Mouse (Mus musculus): Measurements from ENCODE around the gene Pfkfb4.

Pfkfb4 gene

GRCm38 (mm10) chr9:109038901-109039364 lies 47.4 kb downstream of the Pfkfb4 start:
- peak; percentile 99 for DNase-seq

- peak; percentile 92 for DNase-seq
These were observed 48.1 kb downstream of the Pfkfb4 start for GRCm38 (mm10) chr9:109039681-109040080.

GRCm38 (mm10) chr9:109040216-109040615 lies 48.6 kb downstream of the Pfkfb4 start:
- DNase-seq = no peak

- peak; percentile 84 for DNase-seq
These were observed 49.3 kb downstream of the Pfkfb4 start for GRCm38 (mm10) chr9:109040906-109041305.

GRCm38 (mm10) chr9:109041351-109041750 lies 49.8 kb downstream of the Pfkfb4 start:
- DNase-seq = peak; percentile 76

- peak; percentile 96 for DNase-seq
These were observed 54.7 kb downstream of the Pfkfb4 start for GRCm38 (mm10) chr9:109046306-109046705.

- DNase-seq = no peak
These were observed 57.7 kb downstream of the Pfkfb4 start for GRCm38 (mm10) chr9:109049316-109049715.

GRCm38 (mm10) chr9:109049996-109050673 lies 58.6 kb downstream of the Pfkfb4 start:
- DNase-seq = peak; percentile 84

GRCm38 (mm10) chr9:109050674-109050997 lies 59.1 kb downstream of the Pfkfb4 start:
- no peak for DNase-seq

GRCm38 (mm10) chr9:109051011-109051501 lies 59.5 kb downstream of the Pfkfb4 start:
- DNase-seq = peak; percentile 87

GRCm38 (mm10) chr9:109051651-109052489 lies 60.3 kb downstream of the Pfkfb4 start:
- peak; percentile 92 for DNase-seq

GRCm38 (mm10) chr9:109052490-109053260 lies 61.1 kb downstream of the Pfkfb4 start:
- DNase-seq = peak; percentile 92

GRCm38 (mm10) chr9:109053366-109053765 lies 61.8 kb downstream of the Pfkfb4 start:
- peak; percentile 74 for DNase-seq

- peak; percentile 86 for DNase-seq
These were observed 62.3 kb downstream of the Pfkfb4 start for GRCm38 (mm10) chr9:109053851-109054250.

GRCm38 (mm10) chr9:109054712-109055111 lies 63.1 kb downstream of the Pfkfb4 start:
- DNase-seq = peak; percentile 99

GRCm38 (mm10) chr9:109055271-109056030 lies 63.9 kb downstream of the Pfkfb4 start:
- DNase-seq = peak; percentile 93

GRCm38 (mm10) chr9:109056081-109056690 lies 64.6 kb downstream of the Pfkfb4 start:
- peak; percentile 93 for DNase-seq

GRCm38 (mm10) chr9:109056916-109057315 lies 65.3 kb downstream of the Pfkfb4 start:
- peak; percentile 90 for DNase-seq

- DNase-seq = peak; percentile 94
These were observed 66.0 kb downstream of the Pfkfb4 start for GRCm38 (mm10) chr9:109057543-109057942.

GRCm38 (mm10) chr9:109058006-109058765 lies 66.6 kb downstream of the Pfkfb4 start:
- DNase-seq = peak; percentile 94

Measured in heart, adult 11 months (tissue).